Mouse (Mus musculus) heart, adult 2 months (tissue): ENCODE measurements around the gene Olfr521.

Experiments
- CTCF ChIP-seq: fragments of 200-600 bp; IDR thresholded peaks from 2 replicates; pipeline ENCODE4 v1.8.1; 2022; ENCODE audit warnings: antibody characterized with exemption, mild to moderate bottlenecking, moderate library complexity
- EP300 ChIP-seq: fragments of 200-500 bp; IDR thresholded peaks from 2 replicates; pipeline ENCODE4 v1.6.1; 2011; ENCODE audit warnings: low read depth, low read length, control low read depth; ENCODE audit not compliant: insufficient read depth
- POLR2A ChIP-seq: fragments of 200-500 bp; IDR thresholded peaks from 2 replicates; pipeline ENCODE4 v1.6.1; 2011; ENCODE audit warnings: mild to moderate bottlenecking, low read depth, low read length, control low read depth; ENCODE audit not compliant: insufficient read depth

DNA sequence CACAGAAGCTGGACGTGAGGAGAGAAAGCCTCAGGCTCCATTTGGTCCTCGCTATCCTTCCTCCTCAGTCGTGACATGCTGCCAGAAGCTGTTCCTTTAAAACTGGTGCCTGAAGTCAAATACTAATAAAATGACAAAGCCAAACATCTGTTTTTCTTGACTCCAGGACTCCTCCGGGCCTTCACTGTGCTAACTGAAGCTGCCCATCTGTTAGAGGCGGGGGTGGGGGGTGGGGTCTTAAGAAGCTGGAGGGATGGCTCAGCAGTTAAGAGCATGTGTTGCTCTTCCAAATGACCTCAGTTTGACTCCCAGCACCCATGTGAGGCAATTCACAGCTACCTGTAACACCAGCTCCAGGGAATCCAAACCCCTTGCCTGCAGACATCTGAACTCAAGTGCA lies 25.3 kb downstream of the Olfr521 start:
- TF ChIP-seq EP300 = no peak
- TF ChIP-seq CTCF = no peak
- TF ChIP-seq POLR2A = no peak
